Mouse (Mus musculus): ENCODE results near the gene Gm20518. TPM values are rescaled to one million over a fixed set of nuclear protein-coding genes. Genes with fewer than 3 reads are reported as not detected.
A peak's percentile ranks its signal among the peaks of the same experiment; 100 is the strongest.

Gene Gm20518
- total and polyA plus RNA-seq, 3 experiments: 0.35 to 0.53 TPM; not detected in 1

GRCm38 (mm10) chr16:17792728-17793127, 98.7 kb downstream of the Gm20518 start:
- no peak overlapping the region for H3K9ac ChIP-seq (ENCODE audit: control insufficient read depth, low read depth, low read length, poor library complexity, severe bottlenecking)
- H3K9me3 ChIP-seq (replicated peaks; ENCODE audit: insufficient read depth, low read length): no peaks in the 10 kb centered on the region
- H3K4me1 ChIP-seq (ENCODE audit: control insufficient read depth in 1 of 2, insufficient read depth in 2 of 2, low read length in 2 of 2): no peaks in the 10 kb centered on the region
- H3K27ac ChIP-seq (ENCODE audit: control insufficient read depth, low read depth, low read length): no peak overlapping the region
- no peaks in the 10 kb centered on the region for H3K27me3 ChIP-seq (ENCODE audit: control insufficient read depth in 1 of 2, insufficient read depth in 2 of 2, low read length in 2 of 2)
- no peak for DNase-seq (ENCODE audit: low read depth, low spot score)
- no peak for TF ChIP-seq POLR2A (IDR thresholded peaks at IDR 0.05; ENCODE audit: control insufficient read depth in 1 of 2, insufficient read depth in 1 of 2, low read depth in 1 of 2, low read length in 2 of 2, poor library complexity in 1 of 2)
- TF ChIP-seq JUND (IDR thresholded peaks at IDR 0.05; ENCODE audit: low read depth, low read length): no peak
- TF ChIP-seq SIN3A (IDR thresholded peaks at IDR 0.05; ENCODE audit: low read length): no peak
- no peak for TF ChIP-seq TBP (IDR thresholded peaks at IDR 0.05; ENCODE audit: low read depth, low read length)
- no peak for TF ChIP-seq CHD1 (IDR thresholded peaks at IDR 0.05; ENCODE audit: low read depth, low read length)
- no peak for TF ChIP-seq ZC3H11A (IDR thresholded peaks at IDR 0.05; ENCODE audit: low read depth, low read length)
- no peak for TF ChIP-seq TCF12 (IDR thresholded peaks at IDR 0.05; ENCODE audit: low read depth, low read length)
- no peak for TF ChIP-seq ZKSCAN1 (IDR thresholded peaks at IDR 0.05; ENCODE audit: low read depth, low read length)
- TF ChIP-seq BHLHE40 (IDR thresholded peaks at IDR 0.05; ENCODE audit: borderline replicate concordance, low read depth, low read length): no peak
- no peak overlapping the region for H3K4me3 ChIP-seq (ENCODE audit: control insufficient read depth in 1 of 2, insufficient read depth in 1 of 2, low read depth in 2 of 2, low read length in 2 of 2)
- H3K79me2 ChIP-seq (ENCODE audit: control insufficient read depth, insufficient read depth, low read length, poor library complexity): no peaks in the 10 kb centered on the region
- peaks cover 0 to 12% of the 10 kb centered on the region in 2 experiments; a peak in 2 of 4 replicates for H3K36me3 ChIP-seq (ENCODE audit: control insufficient read depth in 1 of 2, insufficient read depth in 2 of 2, low read length in 2 of 2)

GRCm38 (mm10) chr16:17785337-17785736, 106.1 kb downstream of the Gm20518 start:
- DNase-seq (ENCODE audit: low read depth, low spot score): no peak
- no peaks in the 10 kb centered on the region for H3K27me3 ChIP-seq (ENCODE audit: control insufficient read depth in 1 of 2, insufficient read depth in 2 of 2, low read length in 2 of 2)
- H3K79me2 ChIP-seq (ENCODE audit: control insufficient read depth, insufficient read depth, low read length, poor library complexity): no peaks in the 10 kb centered on the region
- H3K36me3 ChIP-seq (ENCODE audit: control insufficient read depth in 1 of 2, insufficient read depth in 2 of 2, low read length in 2 of 2): peaks cover 0 to 35% of the 10 kb centered on the region in 2 experiments; a peak in 2 of 4 replicates
- TF ChIP-seq SMC3 (IDR thresholded peaks at IDR 0.05; ENCODE audit: low read depth, low read length): peak; percentile 15; the same call in 1 of the 2 replicates
- peak in 2 of 3 experiments; percentile 20 to 27; a peak in 2 of 6 replicates for TF ChIP-seq CTCF (IDR thresholded peaks at IDR 0.05 in 2 of 3, conservative IDR thresholded peaks at IDR 0.05 in 1 of 3; ENCODE audit: control insufficient read depth in 1 of 3, insufficient read depth in 1 of 3, low read depth in 2 of 3, low read length in 3 of 3, poor library complexity in 1 of 3, severe bottlenecking in 1 of 3)
- no peak for TF ChIP-seq ETS1 (IDR thresholded peaks at IDR 0.05; ENCODE audit: low read depth, low read length)
- no peak overlapping the region for H3K27ac ChIP-seq (ENCODE audit: control insufficient read depth, low read depth, low read length)
- H3K9me3 ChIP-seq (replicated peaks; ENCODE audit: insufficient read depth, low read length): no peaks in the 10 kb centered on the region
- no peak overlapping the region for H3K9ac ChIP-seq (ENCODE audit: control insufficient read depth, low read depth, low read length, poor library complexity, severe bottlenecking)
- H3K4me3 ChIP-seq (ENCODE audit: control insufficient read depth in 1 of 2, insufficient read depth in 1 of 2, low read depth in 2 of 2, low read length in 2 of 2): no peak overlapping the region
- H3K4me1 ChIP-seq (ENCODE audit: control insufficient read depth in 1 of 2, insufficient read depth in 2 of 2, low read length in 2 of 2): no peaks in the 10 kb centered on the region

Other genes with a start within 250 kb of the Gm20518 start
- 1.7 and 1.9 TPM in 2 replicates for gene Ccdc74a, start 245.2 kb downstream of the Gm20518 start, total RNA-seq (2012; rRNA removed)
- gene Ccdc74a, start 245.2 kb downstream of the Gm20518 start, polyA plus RNA-seq (2012; ENCODE audit: insufficient read depth in 1 of 2, insufficient read length in 2 of 2, low read depth in 1 of 2, low replicate concordance in 2 of 2, missing spikeins in 1 of 2): 1 to 10 TPM in 1 of 2 experiments, not detected in 1; 4.6 TPM
- gene Med15, start 158.8 kb downstream of the Gm20518 start, total RNA-seq (2012; rRNA removed): 25.9 and 27.6 TPM in 2 replicates
- 10 to 100 TPM in 1 of 2 experiments, not detected in 1; 62.0 TPM for gene Med15, start 158.8 kb downstream of the Gm20518 start, polyA plus RNA-seq (2012; ENCODE audit: insufficient read depth in 1 of 2, insufficient read length in 2 of 2, low read depth in 1 of 2, low replicate concordance in 2 of 2, missing spikeins in 1 of 2)
- 93.6 and 97.0 TPM in 2 replicates for gene Klhl22, start 132.1 kb downstream of the Gm20518 start, total RNA-seq (2012; rRNA removed)
- gene Klhl22, start 132.1 kb downstream of the Gm20518 start, polyA plus RNA-seq (2012; ENCODE audit: insufficient read depth in 1 of 2, insufficient read length in 2 of 2, low read depth in 1 of 2, low replicate concordance in 2 of 2, missing spikeins in 1 of 2): 100 to 1,000 TPM in 1 of 2 experiments, 10 to 100 TPM in 1; 82.4 to 191 TPM
- gene Scarf2, start 94.4 kb downstream of the Gm20518 start, total RNA-seq (2012; rRNA removed): 0.62 TPM in 2 replicates
- 1 to 10 TPM in 1 of 2 experiments, not detected in 1; 1.2 TPM for gene Scarf2, start 94.4 kb downstream of the Gm20518 start, polyA plus RNA-seq (2012; ENCODE audit: insufficient read depth in 1 of 2, insufficient read length in 2 of 2, low read depth in 1 of 2, low replicate concordance in 2 of 2, missing spikeins in 1 of 2)
- gene B830017H08Rik, start 58.5 kb downstream of the Gm20518 start, total RNA-seq (2012; rRNA removed): not detected in 2 replicates
- under 1 TPM in 1 of 2 experiments, not detected in 1; 0.06 TPM for gene B830017H08Rik, start 58.5 kb downstream of the Gm20518 start, polyA plus RNA-seq (2012; ENCODE audit: insufficient read depth in 1 of 2, insufficient read length in 2 of 2, low read depth in 1 of 2, low replicate concordance in 2 of 2, missing spikeins in 1 of 2)
- 2.0 and 2.4 TPM in 2 replicates for gene Car15, start 53.3 kb downstream of the Gm20518 start, total RNA-seq (2012; rRNA removed)
- gene Car15, start 53.3 kb downstream of the Gm20518 start, polyA plus RNA-seq (2012; ENCODE audit: insufficient read depth in 1 of 2, insufficient read length in 2 of 2, low read depth in 1 of 2, low replicate concordance in 2 of 2, missing spikeins in 1 of 2): 1 to 10 TPM in 1 of 2 experiments, not detected in 1; 3.6 TPM
- 0.04 TPM in 1 of 2 replicates, not detected in the other for gene Tssk1, start 2.6 kb upstream of the Gm20518 start, total RNA-seq (2012; rRNA removed)
- under 1 TPM in 1 of 2 experiments, not detected in 1; 0.36 TPM for gene Tssk1, start 2.6 kb upstream of the Gm20518 start, polyA plus RNA-seq (2012; ENCODE audit: insufficient read depth in 1 of 2, insufficient read length in 2 of 2, low read depth in 1 of 2, low replicate concordance in 2 of 2, missing spikeins in 1 of 2)
- 35.1 and 37.1 TPM in 2 replicates for gene Dgcr2, start 6.9 kb upstream of the Gm20518 start, total RNA-seq (2012; rRNA removed)
- gene Dgcr2, start 6.9 kb upstream of the Gm20518 start, polyA plus RNA-seq (2012; ENCODE audit: insufficient read depth in 1 of 2, insufficient read length in 2 of 2, low read depth in 1 of 2, low replicate concordance in 2 of 2, missing spikeins in 1 of 2): 10 to 100 TPM in 1 of 2 experiments, not detected in 1; 53.7 TPM
- 0.10 TPM in 1 of 2 replicates, not detected in the other for gene Tssk2, start 7.0 kb upstream of the Gm20518 start, total RNA-seq (2012; rRNA removed)
- gene Tssk2, start 7.0 kb upstream of the Gm20518 start, polyA plus RNA-seq (2012; ENCODE audit: insufficient read depth in 1 of 2, insufficient read length in 2 of 2, low read depth in 1 of 2, low replicate concordance in 2 of 2, missing spikeins in 1 of 2): under 1 TPM in 1 of 2 experiments, not detected in 1; 0.24 TPM
- gene Ess2, start 19.7 kb upstream of the Gm20518 start, total RNA-seq (2012; rRNA removed): 18.5 and 21.7 TPM in 2 replicates
- 10 to 100 TPM in 1 of 2 experiments, not detected in 1; 26.8 TPM for gene Ess2, start 19.7 kb upstream of the Gm20518 start, polyA plus RNA-seq (2012; ENCODE audit: insufficient read depth in 1 of 2, insufficient read length in 2 of 2, low read depth in 1 of 2, low replicate concordance in 2 of 2, missing spikeins in 1 of 2)
- gene Gsc2, start 23.4 kb upstream of the Gm20518 start, total RNA-seq (2012; rRNA removed): not detected in 2 replicates
- gene Gsc2, start 23.4 kb upstream of the Gm20518 start, polyA plus RNA-seq (2012; ENCODE audit: insufficient read depth in 1 of 2, insufficient read length in 2 of 2, low read depth in 1 of 2, low replicate concordance in 2 of 2, missing spikeins in 1 of 2): not detected
- gene Slc25a1, start 36.5 kb upstream of the Gm20518 start, total RNA-seq (2012; rRNA removed): 102 and 114 TPM in 2 replicates
- 100 to 1,000 TPM in 1 of 2 experiments, not detected in 1; 184 TPM for gene Slc25a1, start 36.5 kb upstream of the Gm20518 start, polyA plus RNA-seq (2012; ENCODE audit: insufficient read depth in 1 of 2, insufficient read length in 2 of 2, low read depth in 1 of 2, low replicate concordance in 2 of 2, missing spikeins in 1 of 2)
- not detected in 2 replicates for gene Vpreb2, start 88.8 kb upstream of the Gm20518 start, total RNA-seq (2012; rRNA removed)
- gene Vpreb2, start 88.8 kb upstream of the Gm20518 start, polyA plus RNA-seq (2012; ENCODE audit: insufficient read depth in 1 of 2, insufficient read length in 2 of 2, low read depth in 1 of 2, low replicate concordance in 2 of 2, missing spikeins in 1 of 2): not detected
- 64.1 and 66.8 TPM in 2 replicates for gene Dgcr6, start 161.2 kb upstream of the Gm20518 start, total RNA-seq (2012; rRNA removed)
- 100 to 1,000 TPM in 1 of 2 experiments, not detected in 1; 133 TPM for gene Dgcr6, start 161.2 kb upstream of the Gm20518 start, polyA plus RNA-seq (2012; ENCODE audit: insufficient read depth in 1 of 2, insufficient read length in 2 of 2, low read depth in 1 of 2, low replicate concordance in 2 of 2, missing spikeins in 1 of 2)
- gene Prodh, start 198.5 kb upstream of the Gm20518 start, total RNA-seq (2012; rRNA removed): 40.2 and 43.3 TPM in 2 replicates
- gene Prodh, start 198.5 kb upstream of the Gm20518 start, polyA plus RNA-seq (2012; ENCODE audit: insufficient read depth in 1 of 2, insufficient read length in 2 of 2, low read depth in 1 of 2, low replicate concordance in 2 of 2, missing spikeins in 1 of 2): 10 to 100 TPM in 1 of 2 experiments, not detected in 1; 53.6 TPM
- gene Rtn4r, start 236.0 kb upstream of the Gm20518 start, total RNA-seq (2012; rRNA removed): 0.10 TPM in 1 of 2 replicates, not detected in the other
- gene Rtn4r, start 236.0 kb upstream of the Gm20518 start, polyA plus RNA-seq (2012; ENCODE audit: insufficient read depth in 1 of 2, insufficient read length in 2 of 2, low read depth in 1 of 2, low replicate concordance in 2 of 2, missing spikeins in 1 of 2): under 1 TPM in 1 of 2 experiments, not detected in 1; 0.04 TPM

Measured in MEL (cell line).